Mouse (Mus musculus) T-helper 17 cell (primary cell): Measurements from ENCODE around the gene Hnrnpc.

ENCODE experiments used
- in situ Hi-C, 2 experiments: fragments of 300-600 bp; cut with MboI, MseI; formaldehyde crosslinking; loops; 1 replicate in 1 of 2; 2 replicates in 1 of 2; pipeline ENCODE4 v1.15.1; 2025; ENCODE audit warnings: high pct_unique_total_duplicates in 2 of 2

Hnrnpc gene

DNA sequence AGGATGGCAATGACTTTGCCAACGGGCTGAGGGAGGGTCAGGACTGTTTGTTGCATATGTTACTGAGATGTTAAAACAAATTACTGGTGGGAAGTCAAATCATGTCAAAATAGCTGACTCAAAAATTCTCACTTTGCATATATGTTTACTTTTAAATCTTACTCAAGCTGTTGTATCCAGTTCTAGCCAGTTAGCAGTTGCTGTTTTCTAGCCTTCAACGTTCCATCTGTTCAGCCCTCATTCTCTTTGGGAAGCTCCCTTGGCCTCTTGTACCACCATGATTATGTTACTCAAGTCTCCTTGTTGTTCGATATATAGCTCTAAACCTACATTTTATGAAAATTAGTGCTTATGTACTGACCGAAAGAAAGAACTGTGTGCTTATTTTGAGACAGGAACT is 77.5 kb downstream of the Hnrnpc start:
- in situ Hi-C loops: no loop called here

- in situ Hi-C loops: no loop called here
Measured at GRCm38 (mm10) chr14:52024133-52024532, 79.7 kb downstream of the Hnrnpc start.
